ENCODE assay signal across 12 mouse cellular contexts in the genomic region with DNA sequence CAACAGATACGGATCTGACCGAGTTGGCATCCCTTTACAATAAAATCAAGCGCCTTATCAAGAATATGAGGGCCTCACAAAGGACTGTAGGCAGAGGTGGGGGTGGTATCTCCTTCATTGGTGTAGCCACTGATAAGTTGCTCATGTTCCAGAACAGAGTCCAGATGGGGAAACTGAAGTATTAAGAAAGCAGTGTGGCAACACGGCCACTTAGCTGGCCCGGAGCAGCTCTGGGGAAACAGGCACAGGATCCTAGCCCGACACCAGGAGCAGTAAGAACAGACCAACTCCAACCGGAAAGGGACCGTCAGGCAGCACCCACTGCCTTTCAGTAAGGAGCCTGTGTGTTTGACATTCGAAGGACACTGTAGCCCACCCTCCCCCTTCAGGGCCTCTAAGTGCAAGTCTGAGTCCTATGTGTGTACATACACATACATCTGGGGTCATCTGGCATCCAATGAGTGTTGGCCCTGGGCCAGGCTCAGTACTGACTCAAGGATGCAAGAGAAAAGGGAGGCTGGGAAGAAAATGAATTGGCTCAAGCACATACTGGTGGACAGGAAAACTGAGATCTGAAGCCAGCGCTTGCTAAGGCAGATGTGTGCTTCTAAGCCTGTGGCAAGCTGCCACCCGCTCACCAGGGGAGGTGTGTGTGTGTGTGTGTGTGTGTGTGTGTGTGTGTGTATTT. TPM values are rescaled to one million over a fixed set of nuclear protein-coding genes. Genes with fewer than 3 reads are reported as not detected.
DNase-seq lines count a peak whose midpoint lies in the region; ATAC-seq and TF ChIP-seq lines count a peak whose summit lies in the region.
"Had no signal": no experiment of that assay in that cellular context is flagged by ENCODE, and none has a peak within 500 bp of the region (broad histone marks: within the 10 kb centered on the region; RNA-seq: fewer than 3 reads in every experiment).

No protein-coding gene starts in this region.

- ATAC-seq in forebrain, postnatal 0 days: no peak
- ATAC-seq in forebrain, embryonic 11.5 days (replicated peaks; ENCODE audit: low FRiP score): no peak
- ATAC-seq in liver, postnatal 0 days: no peak
- no peak for ATAC-seq in liver, embryonic 11.5 days (replicated peaks; ENCODE audit: low FRiP score)
- ATAC-seq in intestine, postnatal 0 days: peak; percentile 78
- ATAC-seq in kidney, embryonic 14.5 days (ENCODE audit: low FRiP score, low TSS enrichment): no peak

- H3K4me1 ChIP-seq in forebrain, postnatal 0 days (ENCODE audit: insufficient read depth): no peaks in the 10 kb centered on the region
- no peaks in the 10 kb centered on the region for H3K4me1 ChIP-seq in forebrain, embryonic 11.5 days (replicated peaks; ENCODE audit: control insufficient read depth, insufficient read depth, low read length)
- H3K4me1 ChIP-seq in liver, postnatal 0 days (ENCODE audit: insufficient read depth): 0 out of 2 replicates have a peak, but pooled peaks cover 3% of the 10 kb centered on the region
- H3K4me1 ChIP-seq in liver, embryonic 11.5 days (replicated peaks; ENCODE audit: control insufficient read depth, insufficient read depth, low read length): peaks cover 7% of the 10 kb centered on the region; the same call in 1 of the 2 replicates
- H3K4me1 ChIP-seq in intestine, postnatal 0 days (replicated peaks; ENCODE audit: control insufficient read depth, insufficient read depth, low read length): no peaks in the 10 kb centered on the region; the same call in 1 of the 2 replicates
- H3K4me1 ChIP-seq in kidney, embryonic 14.5 days (ENCODE audit: control insufficient read depth, insufficient read depth, low read length): no peaks in the 10 kb centered on the region
- H3K4me1 ChIP-seq: kidney, embryonic 15.5 days; midbrain, embryonic 12.5 days had no signal

- H3K36me3 ChIP-seq in forebrain, postnatal 0 days (ENCODE audit: insufficient read depth): no peaks in the 10 kb centered on the region
- no peaks in the 10 kb centered on the region for H3K36me3 ChIP-seq in forebrain, embryonic 11.5 days (ENCODE audit: control insufficient read depth, insufficient read depth, low read length)
- no peaks in the 10 kb centered on the region for H3K36me3 ChIP-seq in liver, postnatal 0 days (replicated peaks; ENCODE audit: insufficient read depth, low read length)
- no peaks in the 10 kb centered on the region for H3K36me3 ChIP-seq in liver, embryonic 11.5 days (ENCODE audit: control insufficient read depth, insufficient read depth, low read length)
- no peaks in the 10 kb centered on the region for H3K36me3 ChIP-seq in intestine, postnatal 0 days (ENCODE audit: control insufficient read depth, insufficient read depth)
- H3K36me3 ChIP-seq in kidney, embryonic 14.5 days (ENCODE audit: control insufficient read depth, insufficient read depth, low read length): no peaks in the 10 kb centered on the region
- H3K36me3 ChIP-seq: heart, embryonic 15.5 days; kidney, embryonic 15.5 days; midbrain, embryonic 12.5 days had no signal

- no peak overlapping the region for H3K9ac ChIP-seq in forebrain, postnatal 0 days
- no peak overlapping the region for H3K9ac ChIP-seq in forebrain, embryonic 11.5 days (ENCODE audit: low read length)
- no peak overlapping the region for H3K9ac ChIP-seq in liver, postnatal 0 days (replicated peaks)
- no peak overlapping the region for H3K9ac ChIP-seq in liver, embryonic 11.5 days (ENCODE audit: low read depth, low read length)
- no peak overlapping the region for H3K9ac ChIP-seq in intestine, postnatal 0 days (ENCODE audit: low read depth, low read length)
- H3K9ac ChIP-seq in kidney, embryonic 14.5 days (ENCODE audit: low read depth, low read length): no peak overlapping the region
- H3K9ac ChIP-seq: heart, embryonic 15.5 days; kidney, embryonic 15.5 days; midbrain, embryonic 12.5 days had no signal

- H3K9me3 ChIP-seq in forebrain, postnatal 0 days (ENCODE audit: low read length): no peaks in the 10 kb centered on the region
- H3K9me3 ChIP-seq in forebrain, embryonic 11.5 days (ENCODE audit: control insufficient read depth, low read length): no peaks in the 10 kb centered on the region
- no peaks in the 10 kb centered on the region for H3K9me3 ChIP-seq in liver, postnatal 0 days (ENCODE audit: low read length)
- no peaks in the 10 kb centered on the region for H3K9me3 ChIP-seq in liver, embryonic 11.5 days (ENCODE audit: control insufficient read depth, low read length)
- no peaks in the 10 kb centered on the region for H3K9me3 ChIP-seq in intestine, postnatal 0 days (ENCODE audit: control insufficient read depth)
- no peaks in the 10 kb centered on the region for H3K9me3 ChIP-seq in kidney, embryonic 14.5 days (ENCODE audit: control insufficient read depth, low read length)
- H3K9me3 ChIP-seq: heart, embryonic 15.5 days; kidney, embryonic 15.5 days; midbrain, embryonic 12.5 days had no signal

- TF ChIP-seq CTCF in forebrain, postnatal 0 days (IDR thresholded peaks at IDR 0.05; ENCODE audit: low read depth): no peak
- no peak for TF ChIP-seq CTCF in liver, postnatal 0 days (IDR thresholded peaks at IDR 0.05; ENCODE audit: low read depth)
- no peak for TF ChIP-seq CTCF in intestine, postnatal 0 days (IDR thresholded peaks at IDR 0.05; ENCODE audit: low read depth)

- H3K4me3 ChIP-seq in forebrain, postnatal 0 days (ENCODE audit: low read depth, low read length): no peak overlapping the region
- no peak overlapping the region for H3K4me3 ChIP-seq in forebrain, embryonic 11.5 days (ENCODE audit: low read depth, low read length)
- no peak overlapping the region for H3K4me3 ChIP-seq in liver, postnatal 0 days (ENCODE audit: low read depth, low read length)
- no peak overlapping the region for H3K4me3 ChIP-seq in liver, embryonic 11.5 days (ENCODE audit: low read depth, low read length)
- no peak overlapping the region for H3K4me3 ChIP-seq in intestine, postnatal 0 days (ENCODE audit: low read depth, low read length)
- no peak overlapping the region for H3K4me3 ChIP-seq in kidney, embryonic 14.5 days (ENCODE audit: low read length)
- H3K4me3 ChIP-seq: heart, embryonic 15.5 days; kidney, embryonic 15.5 days; midbrain, embryonic 12.5 days had no signal

- H3K4me2 ChIP-seq in forebrain, postnatal 0 days (ENCODE audit: low read depth): no peak overlapping the region
- no peak overlapping the region for H3K4me2 ChIP-seq in forebrain, embryonic 11.5 days (ENCODE audit: low read depth, low read length, severe bottlenecking)
- H3K4me2 ChIP-seq in liver, postnatal 0 days (ENCODE audit: low read depth, low read length): no peak overlapping the region
- H3K4me2 ChIP-seq in liver, embryonic 11.5 days: no peak overlapping the region
- peak overlapping the region; percentile 44 for H3K4me2 ChIP-seq in intestine, postnatal 0 days (replicated peaks; ENCODE audit: low read depth)
- H3K4me2 ChIP-seq in kidney, embryonic 14.5 days (replicated peaks; ENCODE audit: low read depth, low read length): no peak overlapping the region
- H3K4me2 ChIP-seq: heart, embryonic 15.5 days; kidney, embryonic 15.5 days; midbrain, embryonic 12.5 days had no signal

- TF ChIP-seq EP300 in liver, postnatal 0 days (IDR thresholded peaks at IDR 0.05; ENCODE audit: low read depth): no peak

- no peaks in the 10 kb centered on the region for H3K27me3 ChIP-seq in forebrain, postnatal 0 days (ENCODE audit: insufficient read depth, low read length)
- H3K27me3 ChIP-seq in forebrain, embryonic 11.5 days (ENCODE audit: control insufficient read depth, insufficient read depth, low read length): no peaks in the 10 kb centered on the region
- no peaks in the 10 kb centered on the region for H3K27me3 ChIP-seq in liver, postnatal 0 days (ENCODE audit: insufficient read depth, low read length)
- no peaks in the 10 kb centered on the region for H3K27me3 ChIP-seq in liver, embryonic 11.5 days (replicated peaks; ENCODE audit: control insufficient read depth, insufficient read depth, low read length)
- no peaks in the 10 kb centered on the region for H3K27me3 ChIP-seq in intestine, postnatal 0 days (replicated peaks; ENCODE audit: control insufficient read depth, insufficient read depth, low read length)
- no peaks in the 10 kb centered on the region for H3K27me3 ChIP-seq in kidney, embryonic 14.5 days (ENCODE audit: control insufficient read depth, insufficient read depth, low read length)
- H3K27me3 ChIP-seq: kidney, embryonic 15.5 days; midbrain, embryonic 12.5 days had no signal

- H3K27ac ChIP-seq in forebrain, postnatal 0 days (ENCODE audit: low read depth, low read length): no peak overlapping the region
- no peak overlapping the region for H3K27ac ChIP-seq in forebrain, embryonic 11.5 days (ENCODE audit: low read depth, low read length)
- peak overlapping the region; percentile 46; the same call in 1 of the 2 replicates for H3K27ac ChIP-seq in liver, postnatal 0 days (ENCODE audit: low read depth)
- no peak overlapping the region for H3K27ac ChIP-seq in liver, embryonic 11.5 days (ENCODE audit: low read depth, low read length)
- H3K27ac ChIP-seq in intestine, postnatal 0 days (ENCODE audit: low read depth, low read length): peak overlapping the region; percentile 69
- H3K27ac ChIP-seq in kidney, embryonic 14.5 days (ENCODE audit: low read depth, low read length): no peak overlapping the region
- H3K27ac ChIP-seq: heart, embryonic 15.5 days; kidney, embryonic 15.5 days; midbrain, embryonic 12.5 days had no signal

- DNase-seq in forebrain, postnatal 0 days: peak; percentile 29
- no peak for DNase-seq in forebrain, embryonic 11.5 days (ENCODE audit: low spot score)
- peak; percentile 31 for DNase-seq in liver, postnatal 0 days
- no peak for DNase-seq in liver, embryonic 11.5 days (ENCODE audit: low spot score)
- DNase-seq in MN1 (ENCODE audit: low spot score): peak; percentile 38
- DNase-seq in thymus, postnatal 14 days: no peak
- DNase-seq: embryo, embryonic 11 days had no signal

- WGBS in forebrain, postnatal 0 days: 77% methylated on average over 11 of the region's 11 CpGs
- 90% methylated on average over 11 of the region's 11 CpGs for WGBS in forebrain, embryonic 11.5 days
- 64% methylated on average over 10 of the region's 11 CpGs for WGBS in liver, postnatal 0 days (ENCODE audit: insufficient replicate concordance)
- 64% methylated on average over 11 of the region's 11 CpGs for WGBS in liver, embryonic 11.5 days
- WGBS in intestine, postnatal 0 days: 28% methylated on average over 11 of the region's 11 CpGs
- 71% methylated on average over 11 of the region's 11 CpGs for WGBS in kidney, embryonic 14.5 days

RNA-seq across cellular contexts. Expression of a gene that starts 17.5 kb away (rescaled TPM):
- total RNA-seq in forebrain, postnatal 0 days (2014; rRNA removed): 6.8 and 9.3 TPM in 2 replicates
- polyA plus RNA-seq in forebrain, postnatal 0 days (2015; fragmentation: Nextera tagmentation; extraction: Ambion mirVana): 2.5 TPM in 2 replicates
- 0.96 and 1.2 TPM in 2 replicates for polyA plus RNA-seq in forebrain, embryonic 11.5 days (2014; fragmentation: Nextera tagmentation; extraction: Ambion mirVana)
- 11.4 and 11.9 TPM in 2 replicates for polyA plus RNA-seq in liver, postnatal 0 days (2015; fragmentation: Nextera tagmentation; extraction: Ambion mirVana)
- polyA plus RNA-seq in liver, embryonic 11.5 days (2014; fragmentation: Nextera tagmentation; extraction: Ambion mirVana): 5.4 and 6.3 TPM in 2 replicates
- 9.7 and 11.5 TPM in 2 replicates for polyA plus RNA-seq in intestine, postnatal 0 days (2015; fragmentation: Nextera tagmentation; extraction: Ambion mirVana)
- 2.2 and 4.6 TPM in 2 replicates for polyA plus RNA-seq in kidney, embryonic 14.5 days (2014; fragmentation: Nextera tagmentation; extraction: Ambion mirVana)

RNA-seq across cellular contexts. Expression of a gene that starts 51.7 kb away (rescaled TPM):
- total RNA-seq in forebrain, postnatal 0 days (2014; rRNA removed): 577 and 690 TPM in 2 replicates
- polyA plus RNA-seq in forebrain, postnatal 0 days (2015; fragmentation: Nextera tagmentation; extraction: Ambion mirVana): 229 and 259 TPM in 2 replicates
- 63.6 and 74.2 TPM in 2 replicates for polyA plus RNA-seq in forebrain, embryonic 11.5 days (2014; fragmentation: Nextera tagmentation; extraction: Ambion mirVana)
- 105 and 110 TPM in 2 replicates for polyA plus RNA-seq in liver, postnatal 0 days (2015; fragmentation: Nextera tagmentation; extraction: Ambion mirVana)
- 57.0 and 59.8 TPM in 2 replicates for polyA plus RNA-seq in liver, embryonic 11.5 days (2014; fragmentation: Nextera tagmentation; extraction: Ambion mirVana)
- polyA plus RNA-seq in intestine, postnatal 0 days (2015; fragmentation: Nextera tagmentation; extraction: Ambion mirVana): 135 and 137 TPM in 2 replicates
- polyA plus RNA-seq in kidney, embryonic 14.5 days (2014; fragmentation: Nextera tagmentation; extraction: Ambion mirVana): 69.5 and 122 TPM in 2 replicates

Comparison
In these comparisons a context has a peak if more than half of its experiments do, and no peak if none do; other contexts are left out.
1. DNase-seq: peak in forebrain, postnatal 0 days (single experiment), liver, postnatal 0 days (single experiment) and MN1 (single experiment); none in forebrain, embryonic 11.5 days (single experiment), liver, embryonic 11.5 days (single experiment) and thymus, postnatal 14 days (single experiment).
2. H3K27ac ChIP-seq: peak in liver, postnatal 0 days (single experiment) and intestine, postnatal 0 days (single experiment); none in forebrain, postnatal 0 days (single experiment), forebrain, embryonic 11.5 days (single experiment), liver, embryonic 11.5 days (single experiment) and kidney, embryonic 14.5 days (single experiment).